Mouse (Mus musculus) lung, adult 2 months (tissue): ENCODE measurements around the gene Bcan.

Source experiments
- CTCF ChIP-seq: fragments of 200-500 bp; IDR thresholded peaks from 2 replicates; pipeline ENCODE4 v1.5.1; 2011; ENCODE audit warnings: mild to moderate bottlenecking, low read length, control low read depth; ENCODE audit not compliant: insufficient read depth
- POLR2A ChIP-seq: fragments of 200-500 bp; IDR thresholded peaks from 2 replicates; pipeline ENCODE4 v1.6.1; 2011; ENCODE audit warnings: low read depth, mild to moderate bottlenecking, control low read depth, low read length, borderline replicate concordance; ENCODE audit errors: extremely low read depth

DNA sequence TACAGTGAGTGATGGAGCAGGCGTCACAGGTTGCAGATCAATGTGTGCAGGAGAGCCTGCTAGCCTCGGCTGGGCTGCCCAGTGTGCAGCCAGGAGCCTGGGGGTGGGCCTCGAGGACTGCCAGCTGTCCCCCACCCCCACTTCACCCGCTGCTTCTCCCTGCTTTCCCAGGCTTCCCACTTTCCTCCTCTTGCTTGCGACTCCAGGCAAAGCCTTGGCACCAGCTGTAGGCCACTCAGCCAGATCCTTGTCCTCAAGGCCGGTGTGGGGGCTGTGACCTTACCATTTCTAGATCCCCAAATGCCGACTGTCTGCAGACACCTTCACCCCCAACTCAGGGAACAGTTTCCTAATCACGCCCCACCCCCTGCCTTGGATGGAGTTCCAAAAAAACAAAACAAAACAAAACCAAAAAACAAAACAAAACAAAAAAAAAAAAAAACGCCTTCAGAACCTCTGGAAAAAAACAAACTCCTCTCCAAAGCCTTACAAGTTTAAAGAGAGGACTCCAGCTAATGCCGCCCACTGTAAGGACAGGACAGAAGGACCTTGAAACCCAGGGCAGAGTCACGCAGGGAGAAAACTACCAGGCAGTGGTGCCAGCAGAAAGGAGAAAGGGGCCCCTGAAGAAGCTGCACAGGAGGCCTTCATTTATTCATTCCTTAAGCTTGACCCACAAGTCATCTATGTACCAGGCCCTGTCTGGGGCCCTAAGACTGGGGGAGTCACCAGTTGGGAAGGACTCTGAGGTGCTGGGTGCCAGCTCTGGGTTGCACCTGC lies 976 bp upstream of the Bcan start:
- TF ChIP-seq POLR2A = no peak
- TF ChIP-seq CTCF = no peak
